In the genomic region with DNA sequence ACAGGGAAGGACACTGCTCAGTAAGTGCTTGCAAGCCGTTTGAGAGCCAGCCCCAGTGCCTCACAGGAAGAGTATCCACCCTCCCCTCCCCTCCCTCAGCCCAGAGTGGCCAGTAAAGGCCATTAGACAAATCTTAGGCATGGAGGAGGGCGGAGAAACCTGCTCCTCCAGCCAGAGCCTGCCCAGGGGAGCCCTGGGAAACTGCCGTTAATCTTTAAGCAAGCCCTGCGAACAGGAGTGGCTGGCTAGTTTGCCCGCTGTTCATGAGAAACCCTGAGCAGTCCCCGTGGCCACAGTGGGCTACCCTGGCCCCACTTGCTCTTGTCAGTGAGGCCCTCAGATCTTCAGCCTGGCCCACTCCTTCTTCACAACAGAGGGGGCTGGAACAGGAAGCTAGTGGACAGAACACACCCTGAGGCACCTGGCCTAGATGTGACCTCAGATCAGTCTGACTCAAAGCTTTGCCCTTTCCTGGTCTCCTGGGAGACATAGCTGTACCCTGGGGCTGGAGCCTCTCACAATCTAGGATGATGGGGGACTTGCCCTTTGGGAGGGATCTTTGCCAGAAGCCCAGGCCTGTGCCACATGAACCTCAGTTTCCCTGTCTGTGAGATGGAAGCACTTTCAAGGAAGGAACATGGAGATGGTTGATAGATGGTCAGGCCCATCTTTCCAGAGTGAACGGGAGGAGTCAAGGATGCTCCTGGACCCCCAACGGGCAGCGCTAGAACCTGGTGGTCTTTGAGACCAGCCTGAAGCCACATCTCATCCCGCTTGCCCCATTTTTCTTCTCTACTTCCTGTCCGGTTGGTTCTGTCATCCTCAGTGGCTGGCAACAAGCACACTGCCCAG, we compare ENCODE assay signal across 8 mouse cellular contexts. TPM values are rescaled to one million over a fixed set of nuclear protein-coding genes. Genes with fewer than 3 reads are reported as not detected.
A peak's percentile ranks its signal among the peaks of the same experiment; 100 is the strongest.
DNase-seq lines count a peak whose midpoint lies in the region; TF ChIP-seq lines count a peak whose summit lies in the region.

No protein-coding gene starts in this region.

- 41% methylated on average over 11 of the region's 11 CpGs for WGBS in kidney, adult 2 months
- WGBS in lung, adult 2 months, result 46% methylated on average over 11 of the region's 11 CpGs

- H3K36me3 ChIP-seq in testis, adult 2 months (ENCODE audit: control insufficient read depth, insufficient read depth, low read length), result no peaks in the 10 kb centered on the region
- no peaks in the 10 kb centered on the region for H3K36me3 ChIP-seq in kidney, adult 2 months (ENCODE audit: control insufficient read depth, insufficient read depth, low read length)

- H3K27me3 ChIP-seq in testis, adult 2 months (ENCODE audit: control insufficient read depth, insufficient read depth, low read length), result no peaks in the 10 kb centered on the region
- no peaks in the 10 kb centered on the region for H3K27me3 ChIP-seq in kidney, adult 2 months (replicated peaks; ENCODE audit: control insufficient read depth, insufficient read depth, low read length)

- TF ChIP-seq CTCF in testis, adult 2 months (IDR thresholded peaks at IDR 0.05; ENCODE audit: control insufficient read depth, insufficient read depth, insufficient replicate concordance, low read depth, low read length), result no peak
- TF ChIP-seq CTCF in kidney, adult 2 months (conservative IDR thresholded peaks at IDR 0.05; ENCODE audit: insufficient read depth, insufficient read length, low read depth, low read length), result no peak
- TF ChIP-seq CTCF in lung, adult 2 months (IDR thresholded peaks at IDR 0.05; ENCODE audit: insufficient read depth, low read length), result no peak

- 0 out of 2 replicates have a peak, but pooled peaks have one; percentile 13 for TF ChIP-seq POLR2A in testis, adult 2 months (IDR thresholded peaks at IDR 0.05; ENCODE audit: control insufficient read depth, low read depth, low read length)
- TF ChIP-seq POLR2A in kidney, adult 2 months (IDR thresholded peaks at IDR 0.05; ENCODE audit: low read depth, low read length), result no peak
- peak; percentile 57; the same call in 1 of the 2 replicates for TF ChIP-seq POLR2A in lung, adult 2 months (IDR thresholded peaks at IDR 0.05; ENCODE audit: borderline replicate concordance, extremely low read depth, low read depth, low read length)

- no peak for DNase-seq in testis, postnatal 10 days (ENCODE audit: low spot score)
- peak; percentile 58 for DNase-seq in forelimb bud, embryonic 11.5 days (ENCODE audit: low read depth, low spot score)
- DNase-seq in kidney, adult 2 months, result peak; percentile 93
- DNase-seq in lung, adult 2 months, result peak; percentile 62
- DNase-seq in skeletal muscle tissue, adult 2 months (ENCODE audit: low read depth, low spot score), result peak; percentile 36
- DNase-seq in left cerebral cortex, adult 8-10 months (ENCODE audit: low spot score in 2 of 2), result no peak
- no peak for DNase-seq in right cerebral cortex, adult 2 months (ENCODE audit: low spot score in 2 of 2)

- peaks cover 14% of the 10 kb centered on the region for H3K4me1 ChIP-seq in testis, adult 2 months (ENCODE audit: control insufficient read depth, insufficient read depth, low read length)
- H3K4me1 ChIP-seq in kidney, adult 2 months (ENCODE audit: control insufficient read depth, insufficient read depth, low read length), result peaks cover 30% of the 10 kb centered on the region
- H3K4me1 ChIP-seq in lung, adult 2 months (ENCODE audit: control insufficient read depth, insufficient read depth, low read length), result peaks cover 17% of the 10 kb centered on the region; the same call in 1 of the 2 replicates

- H3K4me3 ChIP-seq in testis, adult 2 months (ENCODE audit: control insufficient read depth, low read depth, low read length), result no peak overlapping the region
- peak overlapping the region; percentile 71 for H3K4me3 ChIP-seq in kidney, adult 2 months (ENCODE audit: insufficient read depth, low read depth, low read length)
- peak overlapping the region; percentile 64 for H3K4me3 ChIP-seq in lung, adult 2 months (replicated peaks; ENCODE audit: extremely low read depth, low read depth, low read length)

- 0 out of 2 replicates have a peak overlapping the region, but pooled peaks have one; percentile 27 for H3K27ac ChIP-seq in testis, adult 2 months (ENCODE audit: control insufficient read depth, insufficient read depth, low read depth, low read length)
- H3K27ac ChIP-seq in kidney, adult 2 months (ENCODE audit: insufficient read depth, low read depth, low read length), result peak overlapping the region; percentile 76

RNA-seq across cellular contexts. Expression of gene Src, which starts 4.8 kb away (rescaled TPM):
- polyA plus RNA-seq in testis, adult 2 months (2012; rRNA removed), result 8.7 and 9.3 TPM in 2 replicates
- 31.8 and 33.9 TPM in 2 replicates for polyA plus RNA-seq in kidney, adult 2 months (2012; rRNA removed)
- 59.8 and 62.3 TPM in 2 replicates for polyA plus RNA-seq in lung, adult 2 months (2012; rRNA removed)
- total RNA-seq in left cerebral cortex, adult 8-10 months (2022), result 100 to 1,000 TPM; 107 to 122 (median 115) TPM

RNA-seq across cellular contexts. Expression of gene Manbal, which starts 55.7 kb away (rescaled TPM):
- 22.5 and 25.7 TPM in 2 replicates for polyA plus RNA-seq in testis, adult 2 months (2012; rRNA removed)
- 70.0 and 75.9 TPM in 2 replicates for polyA plus RNA-seq in kidney, adult 2 months (2012; rRNA removed)
- polyA plus RNA-seq in lung, adult 2 months (2012; rRNA removed), result 85.5 and 108 TPM in 2 replicates
- 10 to 100 TPM; 60.3 to 66.1 (median 63.8) TPM for total RNA-seq in left cerebral cortex, adult 8-10 months (2022)

Comparison
In these comparisons a context has a peak if more than half of its experiments do, and no peak if none do; other contexts are left out.
1. DNase-seq: peak in forelimb bud, embryonic 11.5 days (single experiment), kidney, adult 2 months (single experiment), lung, adult 2 months (single experiment) and skeletal muscle tissue, adult 2 months (single experiment); none in testis, postnatal 10 days (single experiment), left cerebral cortex, adult 8-10 months (0 of 2) and right cerebral cortex, adult 2 months (0 of 2).